Mouse (Mus musculus): ENCODE measurements at regions not wholly inside any gene's neighbourhood (a gene's known extent, or its start where the extent isn't known, plus 50 kb on each side); places are given as distances from the start of the nearest gene placed in this dataset.

- Histone ChIP-seq H3K9me3 (replicated peaks) (no peaks in the 10 kb centered on the region), H3K4me3 (no peak overlapping the region), H3K4me1 (replicated peaks) (no peaks in the 10 kb centered on the region), H3K27ac (no peak overlapping the region), H3K36me3 (no peaks in the 10 kb centered on the region), H3K4me2 (no peak overlapping the region), H3K27me3 (no peaks in the 10 kb centered on the region), H3K9ac (no peak overlapping the region)
- ATAC-seq (replicated peaks; ENCODE audit: insufficient number of reproducible peaks, insufficient read depth, low FRiP score, low read depth) = no peak
- 57% methylated on average over 4 of the region's 4 CpGs for WGBS
These were observed 362.6 kb upstream of the Cdh11 start for GRCm38 (mm10) chr8:103148013-103148412.

- no peaks in the 10 kb centered on the region for H3K36me3 ChIP-seq
- H3K4me1 ChIP-seq (replicated peaks) = no peaks in the 10 kb centered on the region
- H3K4me2 ChIP-seq = no peak overlapping the region
- no peak overlapping the region for H3K9ac ChIP-seq
- no peak overlapping the region for H3K27ac ChIP-seq
- ATAC-seq (replicated peaks; ENCODE audit: insufficient number of reproducible peaks, insufficient read depth, low FRiP score, low read depth) = no peak
- H3K27me3 ChIP-seq = no peaks in the 10 kb centered on the region
- H3K4me3 ChIP-seq = no peak overlapping the region
- 73% methylated on average over 10 of the region's 10 CpGs for WGBS
- no peaks in the 10 kb centered on the region for H3K9me3 ChIP-seq (replicated peaks)
These were observed 363.0 kb upstream of the Cdh11 start for GRCm38 (mm10) chr8:103148447-103148846.

- H3K4me2 ChIP-seq = no peak overlapping the region
- H3K27ac ChIP-seq = no peak overlapping the region
- 73% methylated on average over 7 of the region's 7 CpGs for WGBS
- no peaks in the 10 kb centered on the region for H3K4me1 ChIP-seq (replicated peaks)
- ATAC-seq (replicated peaks; ENCODE audit: insufficient number of reproducible peaks, insufficient read depth, low FRiP score, low read depth) = no peak
- no peak overlapping the region for H3K4me3 ChIP-seq
- no peaks in the 10 kb centered on the region for H3K36me3 ChIP-seq
- H3K27me3 ChIP-seq = no peaks in the 10 kb centered on the region
- no peak overlapping the region for H3K9ac ChIP-seq
- H3K9me3 ChIP-seq (replicated peaks) = no peaks in the 10 kb centered on the region
These were observed 381.3 kb upstream of the Cdh11 start for GRCm38 (mm10) chr8:103166623-103167316.

GRCm38 (mm10) chr8:103173313-103173712 lies 387.9 kb upstream of the Cdh11 start:
- Histone ChIP-seq H3K4me3 (no peak overlapping the region), H3K36me3 (no peaks in the 10 kb centered on the region), H3K4me2 (no peak overlapping the region), H3K4me1 (replicated peaks) (0 out of 2 replicates have a peak, but pooled peaks cover 6% of the 10 kb centered on the region), H3K9ac (no peak overlapping the region), H3K27ac (no peak overlapping the region; the same call in 1 of the 2 replicates), H3K27me3 (no peaks in the 10 kb centered on the region), H3K9me3 (replicated peaks) (no peaks in the 10 kb centered on the region)
- no peak for ATAC-seq (replicated peaks; ENCODE audit: insufficient number of reproducible peaks, insufficient read depth, low FRiP score, low read depth)
- 63% methylated on average over 3 of the region's 3 CpGs for WGBS

GRCm38 (mm10) chr8:103173803-103174429 lies 388.5 kb upstream of the Cdh11 start:
- Histone ChIP-seq H3K4me1 (replicated peaks) (0 out of 2 replicates have a peak, but pooled peaks cover 6% of the 10 kb centered on the region), H3K4me2 (no peak overlapping the region), H3K9me3 (replicated peaks) (no peaks in the 10 kb centered on the region), H3K9ac (no peak overlapping the region), H3K4me3 (no peak overlapping the region), H3K36me3 (no peaks in the 10 kb centered on the region), H3K27ac (no peak overlapping the region; the same call in 1 of the 2 replicates), H3K27me3 (no peaks in the 10 kb centered on the region)
- WGBS = 61% methylated on average over 5 of the region's 5 CpGs
- ATAC-seq (replicated peaks; ENCODE audit: insufficient number of reproducible peaks, insufficient read depth, low FRiP score, low read depth) = 0 out of 2 replicates have a peak, but pooled peaks have one; percentile 31

GRCm38 (mm10) chr8:103180661-103181060 lies 395.2 kb upstream of the Cdh11 start:
- no peak overlapping the region for H3K27ac ChIP-seq
- no peak overlapping the region for H3K9ac ChIP-seq
- no peaks in the 10 kb centered on the region for H3K9me3 ChIP-seq (replicated peaks)
- no peak overlapping the region for H3K4me3 ChIP-seq
- no peaks in the 10 kb centered on the region for H3K4me1 ChIP-seq (replicated peaks)
- ATAC-seq (replicated peaks; ENCODE audit: insufficient number of reproducible peaks, insufficient read depth, low FRiP score, low read depth) = no peak
- H3K4me2 ChIP-seq = no peak overlapping the region
- no peaks in the 10 kb centered on the region for H3K36me3 ChIP-seq
- H3K27me3 ChIP-seq = no peaks in the 10 kb centered on the region

GRCm38 (mm10) chr8:103188720-103189498 lies 403.5 kb upstream of the Cdh11 start:
- H3K27me3 ChIP-seq = no peaks in the 10 kb centered on the region
- H3K9ac ChIP-seq = no peak overlapping the region
- H3K9me3 ChIP-seq (replicated peaks) = no peaks in the 10 kb centered on the region
- 66% methylated on average over 8 of the region's 8 CpGs for WGBS
- H3K4me1 ChIP-seq (replicated peaks) = no peaks in the 10 kb centered on the region
- no peak overlapping the region for H3K27ac ChIP-seq
- H3K4me2 ChIP-seq = no peak overlapping the region
- no peaks in the 10 kb centered on the region for H3K36me3 ChIP-seq
- no peak for ATAC-seq (replicated peaks; ENCODE audit: insufficient number of reproducible peaks, insufficient read depth, low FRiP score, low read depth)
- no peak overlapping the region for H3K4me3 ChIP-seq

- Histone ChIP-seq H3K9me3 (replicated peaks) (no peaks in the 10 kb centered on the region), H3K4me2 (no peak overlapping the region), H3K4me1 (replicated peaks) (no peaks in the 10 kb centered on the region), H3K4me3 (no peak overlapping the region), H3K27me3 (no peaks in the 10 kb centered on the region), H3K27ac (no peak overlapping the region), H3K36me3 (no peaks in the 10 kb centered on the region), H3K9ac (no peak overlapping the region)
- no peak for ATAC-seq (replicated peaks; ENCODE audit: insufficient number of reproducible peaks, insufficient read depth, low FRiP score, low read depth)
- WGBS = 59% methylated on average over 3 of the region's 3 CpGs
These were observed 412.8 kb upstream of the Cdh11 start for GRCm38 (mm10) chr8:103198251-103198650.

GRCm38 (mm10) chr8:103199696-103200615 lies 414.5 kb upstream of the Cdh11 start:
- 62% methylated on average over 11 of the region's 11 CpGs for WGBS
- no peak overlapping the region for H3K4me2 ChIP-seq
- no peaks in the 10 kb centered on the region for H3K4me1 ChIP-seq (replicated peaks)
- no peak overlapping the region for H3K27ac ChIP-seq
- no peaks in the 10 kb centered on the region for H3K36me3 ChIP-seq
- H3K9me3 ChIP-seq (replicated peaks) = no peaks in the 10 kb centered on the region
- ATAC-seq (replicated peaks; ENCODE audit: insufficient number of reproducible peaks, insufficient read depth, low FRiP score, low read depth) = no peak
- H3K4me3 ChIP-seq = no peak overlapping the region
- no peaks in the 10 kb centered on the region for H3K27me3 ChIP-seq
- H3K9ac ChIP-seq = no peak overlapping the region

GRCm38 (mm10) chr8:103203710-103204109 lies 418.3 kb upstream of the Cdh11 start:
- WGBS = 42% methylated on average over 1 of the region's 1 CpGs
- ATAC-seq (replicated peaks; ENCODE audit: insufficient number of reproducible peaks, insufficient read depth, low FRiP score, low read depth) = no peak

GRCm38 (mm10) chr8:103214606-103215005 lies 429.2 kb upstream of the Cdh11 start:
- H3K27ac ChIP-seq = no peak overlapping the region
- no peaks in the 10 kb centered on the region for H3K9me3 ChIP-seq (replicated peaks)
- H3K27me3 ChIP-seq = no peaks in the 10 kb centered on the region
- H3K9ac ChIP-seq = no peak overlapping the region
- no peak overlapping the region for H3K4me2 ChIP-seq
- ATAC-seq (replicated peaks; ENCODE audit: insufficient number of reproducible peaks, insufficient read depth, low FRiP score, low read depth) = no peak
- no peak overlapping the region for H3K4me3 ChIP-seq
- WGBS = 60% methylated on average over 2 of the region's 2 CpGs
- no peaks in the 10 kb centered on the region for H3K36me3 ChIP-seq
- no peaks in the 10 kb centered on the region for H3K4me1 ChIP-seq (replicated peaks)

More at GRCm38 (mm10) chr8:103203710-103204109, 418.3 kb upstream of the Cdh11 start:
- no peaks in the 10 kb centered on the region for H3K27me3 ChIP-seq
- no peaks in the 10 kb centered on the region for H3K36me3 ChIP-seq
- H3K27ac ChIP-seq = no peak overlapping the region
- no peaks in the 10 kb centered on the region for H3K4me1 ChIP-seq (replicated peaks)
- H3K4me2 ChIP-seq = no peak overlapping the region
- no peak overlapping the region for H3K4me3 ChIP-seq
- H3K9me3 ChIP-seq (replicated peaks) = no peaks in the 10 kb centered on the region
- no peak overlapping the region for H3K9ac ChIP-seq

Measured in heart, embryonic 15.5 days (tissue).